9 mouse cellular contexts compared by ENCODE assay signal in the genomic region with DNA sequence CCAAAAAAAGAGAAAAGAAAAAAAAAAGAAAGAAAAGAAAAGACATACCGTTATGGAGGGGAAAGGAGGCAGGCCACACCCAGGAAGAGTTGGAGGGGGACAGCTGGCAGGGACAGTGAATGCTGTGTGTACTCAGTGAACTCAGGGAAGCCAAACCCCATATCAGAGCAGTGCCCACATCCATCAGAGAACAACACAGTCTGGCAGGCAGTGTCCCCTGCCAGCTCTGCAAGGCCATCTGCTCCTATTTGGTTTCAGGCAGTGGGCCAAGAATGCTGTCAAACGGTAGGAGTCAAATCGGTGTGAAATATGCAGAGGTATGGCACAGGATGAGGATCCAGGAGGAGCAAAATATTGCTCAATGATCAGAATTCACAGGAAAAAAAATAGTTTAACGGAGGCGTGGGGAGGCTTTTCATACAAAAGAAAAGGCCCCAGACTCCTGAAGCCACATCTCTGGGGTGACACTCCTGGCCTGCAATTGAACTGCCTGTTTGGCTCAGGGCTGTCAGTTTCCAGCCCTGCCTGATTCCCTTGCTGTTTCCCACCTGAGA. TPM values are rescaled to one million over a fixed set of nuclear protein-coding genes. Genes with fewer than 3 reads are reported as not detected.
A peak's percentile ranks its signal among the peaks of the same experiment; 100 is the strongest.
DNase-seq lines count a peak whose midpoint lies in the region; ATAC-seq and TF ChIP-seq lines count a peak whose summit lies in the region.
"Had no signal": no experiment of that assay in that cellular context is flagged by ENCODE, and none has a peak within 500 bp of the region (broad histone marks: within the 10 kb centered on the region; RNA-seq: fewer than 3 reads in every experiment).

No protein-coding gene starts in this region.

- peaks cover 13% of the 10 kb centered on the region for H3K4me1 ChIP-seq in heart, embryonic 13.5 days

- H3K9me3 ChIP-seq in heart, embryonic 13.5 days = no peaks in the 10 kb centered on the region; the same call in 1 of the 2 replicates

- no peak for TF ChIP-seq CTCF in left cerebral cortex, adult 2 months (IDR thresholded peaks at IDR 0.05)

- H3K9ac ChIP-seq in heart, embryonic 13.5 days = no peak overlapping the region

- H3K27me3 ChIP-seq in heart, embryonic 13.5 days (replicated peaks) = no peaks in the 10 kb centered on the region

- no peaks in the 10 kb centered on the region for H3K36me3 ChIP-seq in heart, embryonic 13.5 days

- WGBS in heart, embryonic 13.5 days = 49% methylated on average over 5 of the region's 5 CpGs

- no peak overlapping the region for H3K4me3 ChIP-seq in heart, embryonic 13.5 days
- no peak overlapping the region for H3K4me3 ChIP-seq in left cerebral cortex, adult 2 months

- intact Hi-C loops in heart, postnatal 25 days (cut with DNase I) = no loop called here
- intact Hi-C loops in left cerebral cortex, adult 2 months (cut with DNase I) = loop anchor here (1.0 kb wide), 1 partner anchor 21 kb away; no protein-coding TSS in a partner anchor

- ATAC-seq in heart, embryonic 13.5 days (ENCODE audit: extremely low read depth, insufficient number of reproducible peaks, low FRiP score, low TSS enrichment) = no peak
- ATAC-seq in granulocyte monocyte progenitor cell, adult 5-6 weeks (replicated peaks; ENCODE audit: poor library complexity, severe bottlenecking) = no peak

- peak; percentile 67 to 74 for DNase-seq in heart, adult 18-20 months
- DNase-seq in heart, postnatal 25 days (ENCODE audit: low spot score) = no peak
- peak; percentile 92 for DNase-seq in cerebellum, adult 11 months
- DNase-seq in left cerebral cortex, adult 2 months (ENCODE audit: extremely low spot score in 1 of 2, low spot score in 2 of 2) = peak; percentile 54 to 74
- DNase-seq in skeletal muscle tissue, adult 2 months (ENCODE audit: low read depth, low spot score) = peak; percentile 32
- no peak for DNase-seq in kidney, postnatal 10 days

- no peak overlapping the region for H3K4me2 ChIP-seq in heart, embryonic 13.5 days

- H3K27ac ChIP-seq in heart, embryonic 13.5 days (replicated peaks) = peak overlapping the region; percentile 28; the same call in 1 of the 2 replicates
- H3K27ac ChIP-seq in left cerebral cortex, adult 2 months = peak overlapping the region; percentile 50
- H3K27ac ChIP-seq: macrophage had no signal

RNA-seq across cellular contexts. Expression of gene Osbp2, which starts 10.1 kb away (rescaled TPM):
- total RNA-seq in heart, adult 18-20 months (2021) = 10 to 100 TPM; 17.9 to 20.3 TPM
- total RNA-seq in heart, postnatal 25 days (2021) = 10 to 100 TPM in 1 of 2 experiments, 1 to 10 TPM in 1; 9.8 to 11.4 TPM
- polyA plus RNA-seq in heart, embryonic 13.5 days (2015; fragmentation: Nextera tagmentation; extraction: Ambion mirVana) = 0.33 TPM in 2 replicates
- 100 to 1,000 TPM; 141 to 149 TPM for total RNA-seq in left cerebral cortex, adult 2 months (2021)
- total RNA-seq in granulocyte monocyte progenitor cell, adult 5-6 weeks (2014; fragmentation: Nextera tagmentation) = 0.19 TPM in 1 of 2 replicates, not detected in the other
- total RNA-seq in granulocyte monocyte progenitor cell, adult 5-6 weeks (2017) = not detected in 2 replicates

RNA-seq across cellular contexts. Expression of gene 4921536K21Rik, which starts 41.3 kb away (rescaled TPM):
- total RNA-seq in heart, adult 18-20 months (2021) = under 1 TPM; 0.55 to 0.64 TPM
- total RNA-seq in heart, postnatal 25 days (2021) = under 1 TPM; 0.42 to 0.96 TPM
- 0.08 and 0.11 TPM in 2 replicates for polyA plus RNA-seq in heart, embryonic 13.5 days (2015; fragmentation: Nextera tagmentation; extraction: Ambion mirVana)
- under 1 TPM; 0.54 to 0.61 TPM for total RNA-seq in left cerebral cortex, adult 2 months (2021)
- total RNA-seq in granulocyte monocyte progenitor cell, adult 5-6 weeks (2014; fragmentation: Nextera tagmentation) = not detected in 2 replicates
- total RNA-seq in granulocyte monocyte progenitor cell, adult 5-6 weeks (2017) = not detected in 2 replicates

RNA-seq across cellular contexts. Expression of gene Dusp18, which starts 41.5 kb away (rescaled TPM):
- total RNA-seq in heart, adult 18-20 months (2021) = 10 to 100 TPM; 28.3 to 28.6 TPM
- 10 to 100 TPM; 24.8 to 45.0 TPM for total RNA-seq in heart, postnatal 25 days (2021)
- polyA plus RNA-seq in heart, embryonic 13.5 days (2015; fragmentation: Nextera tagmentation; extraction: Ambion mirVana) = 9.7 and 10.7 TPM in 2 replicates
- total RNA-seq in left cerebral cortex, adult 2 months (2021) = 10 to 100 TPM; 23.1 to 24.9 TPM
- 0.39 and 1.7 TPM in 2 replicates for total RNA-seq in granulocyte monocyte progenitor cell, adult 5-6 weeks (2014; fragmentation: Nextera tagmentation)
- 0.60 and 0.67 TPM in 2 replicates for total RNA-seq in granulocyte monocyte progenitor cell, adult 5-6 weeks (2017)

Comparison
In these comparisons a context has a peak if more than half of its experiments do, and no peak if none do; other contexts are left out.
1. DNase-seq: peak in heart, adult 18-20 months (2 of 2), cerebellum, adult 11 months (single experiment), left cerebral cortex, adult 2 months (2 of 2) and skeletal muscle tissue, adult 2 months (single experiment); none in heart, postnatal 25 days (single experiment) and kidney, postnatal 10 days (single experiment).
2. RNA of gene Osbp2, which starts 10.1 kb away (total RNA-seq): 141 to 149 TPM in left cerebral cortex, adult 2 months, 17.9 to 20.3 TPM in heart, adult 18-20 months and 9.8 to 11.4 TPM in heart, postnatal 25 days; 0.19 TPM in granulocyte monocyte progenitor cell, adult 5-6 weeks; every median in the first group is over 4 times any median in the second.
3. RNA of gene Dusp18, which starts 41.5 kb away (total RNA-seq): 24.8 to 45.0 TPM in heart, postnatal 25 days, 28.3 to 28.6 TPM in heart, adult 18-20 months and 23.1 to 24.9 TPM in left cerebral cortex, adult 2 months; 0.39 to 1.7 TPM in granulocyte monocyte progenitor cell, adult 5-6 weeks; every median in the first group is over 4 times any median in the second.